Mouse (Mus musculus) liver, postnatal 0 days (tissue): ENCODE measurements at regions not wholly inside any gene's neighbourhood (a gene's known extent, or its start where the extent isn't known, plus 50 kb on each side); places are given as distances from the start of the nearest gene placed in this dataset.

Experiments used
- ATAC-seq: fragments of 200-750 bp; cut with Nextera tagmentation; 2 replicates; pipeline ENCODE4 v1.8.0; 2017; ENCODE audit warnings: mild to moderate bottlenecking, moderate library complexity
- DNase-seq: peaks from one replicate; pipeline ENCODE4 v3.0.0-alpha.2; 2016
- H3K27ac ChIP-seq: fragments of 300-500 bp; sonication (generic); 2 replicates; pipeline ENCODE4 v1.5.1; 2014; ENCODE audit warnings: antibody characterized with exemption, moderate library complexity, mild to moderate bottlenecking, low read depth
- H3K27me3 ChIP-seq: fragments of 300-500 bp; sonication (generic); 2 replicates; pipeline ENCODE4 v1.6.1; 2014; ENCODE audit warnings: low read length, control low read depth, mixed read lengths; ENCODE audit not compliant: insufficient read depth
- H3K36me3 ChIP-seq: fragments of 300-500 bp; sonication (generic); replicated peaks from 2 replicates; pipeline ENCODE4 v1.6.1; 2014; ENCODE audit warnings: mild to moderate bottlenecking, control low read depth, low read length, moderate library complexity, mixed read lengths; ENCODE audit not compliant: insufficient read depth
- H3K4me1 ChIP-seq: fragments of 300-500 bp; sonication (generic); 2 replicates; pipeline ENCODE4 v1.6.1; 2014; ENCODE audit warnings: antibody characterized with exemption, mild to moderate bottlenecking, control low read depth; ENCODE audit not compliant: insufficient read depth
- H3K4me2 ChIP-seq: fragments of 300-500 bp; sonication (generic); 2 replicates; pipeline ENCODE4 v1.6.1; 2014; ENCODE audit warnings: low read depth, mild to moderate bottlenecking, low read length, moderate library complexity, mixed read lengths
- H3K4me3 ChIP-seq: fragments of 300-500 bp; sonication (generic); 2 replicates; pipeline ENCODE4 v1.5.1; 2014; ENCODE audit warnings: low read depth, low read length
- H3K9ac ChIP-seq: fragments of 300-500 bp; sonication (generic); replicated peaks from 2 replicates; pipeline ENCODE4 v1.6.1; 2014; ENCODE audit warnings: mild to moderate bottlenecking, moderate library complexity
- H3K9me3 ChIP-seq: fragments of 300-500 bp; sonication (generic); 2 replicates; pipeline ENCODE4 v1.6.1; 2016; ENCODE audit warnings: mild to moderate bottlenecking, control low read depth, low read length, mixed read lengths
- CTCF ChIP-seq: sonication (generic); IDR thresholded peaks from 2 replicates; pipeline ENCODE4 v1.5.1; 2016; ENCODE audit warnings: antibody characterized with exemption, low read depth
- EP300 ChIP-seq: IDR thresholded peaks from 2 replicates; pipeline ENCODE4 v1.6.1; 2016; ENCODE audit warnings: antibody characterized with exemption, low read depth, mild to moderate bottlenecking
- WGBS: fragments of 180-500 bp; shearing (Covaris S2); extraction: QIAGEN DNeasy Blood & Tissue Kit; methylation state at CpG from one replicate; pipeline ENCODE4 v1.1.7; 2014; ENCODE audit not compliant: insufficient replicate concordance; 5-methylcytosine and 5-hydroxymethylcytosine counted together

GRCm38 (mm10) chr9:68072624-68073023 is 232.4 kb downstream of the Vps13c start:
- DNase-seq: no peak
- Histone ChIP-seq H3K27me3 (no peaks in the 10 kb centered on the region), H3K4me3 (no peak overlapping the region), H3K9me3 (0 out of 2 replicates have a peak, but pooled peaks cover 2% of the 10 kb centered on the region), H3K9ac (no peak overlapping the region), H3K27ac (no peak overlapping the region), H3K36me3 (no peaks in the 10 kb centered on the region), H3K4me2 (no peak overlapping the region), H3K4me1 (no peaks in the 10 kb centered on the region)
- no peak for ATAC-seq
- TF ChIP-seq CTCF: peak; percentile 24; the same call in 1 of the 2 replicates
- TF ChIP-seq EP300: no peak
- 79% methylated on average over 4 of the region's 4 CpGs for WGBS

GRCm38 (mm10) chr9:68077329-68077728 is 237.1 kb downstream of the Vps13c start:
- H3K36me3 ChIP-seq: no peaks in the 10 kb centered on the region
- no peak overlapping the region for H3K9ac ChIP-seq
- TF ChIP-seq EP300 (no peak), CTCF (no peak)
- no peaks in the 10 kb centered on the region for H3K27me3 ChIP-seq
- no peak for DNase-seq
- 0 out of 2 replicates have a peak, but pooled peaks cover 2% of the 10 kb centered on the region for H3K9me3 ChIP-seq
- H3K4me2 ChIP-seq: no peak overlapping the region
- H3K4me1 ChIP-seq: no peaks in the 10 kb centered on the region
- H3K27ac ChIP-seq: no peak overlapping the region
- WGBS: 64% methylated on average over 2 of the region's 2 CpGs
- H3K4me3 ChIP-seq: no peak overlapping the region
- no peak for ATAC-seq

- Histone ChIP-seq H3K9me3 (no peaks in the 10 kb centered on the region), H3K4me3 (no peak overlapping the region), H3K27ac (no peak overlapping the region), H3K27me3 (no peaks in the 10 kb centered on the region), H3K4me2 (no peak overlapping the region), H3K36me3 (no peaks in the 10 kb centered on the region), H3K4me1 (no peaks in the 10 kb centered on the region), H3K9ac (no peak overlapping the region)
- no peak for TF ChIP-seq EP300
- no peak for TF ChIP-seq CTCF
- no peak for ATAC-seq
- no peak for DNase-seq
- WGBS: 75% methylated on average over 4 of the region's 4 CpGs
Observed at GRCm38 (mm10) chr9:68083341-68083740, 243.1 kb downstream of the Vps13c start.

- Histone ChIP-seq H3K4me2 (no peak overlapping the region), H3K4me3 (no peak overlapping the region), H3K4me1 (no peaks in the 10 kb centered on the region), H3K27me3 (no peaks in the 10 kb centered on the region), H3K36me3 (no peaks in the 10 kb centered on the region), H3K9ac (no peak overlapping the region), H3K9me3 (no peaks in the 10 kb centered on the region), H3K27ac (no peak overlapping the region)
- ATAC-seq (no peak), DNase-seq (no peak)
- TF ChIP-seq CTCF (no peak), EP300 (no peak)
- whole genome bisulfite sequencing: 67% methylated on average over 4 of the region's 4 CpGs
Observed at GRCm38 (mm10) chr9:68084966-68085365, 244.8 kb downstream of the Vps13c start.

- Histone ChIP-seq H3K4me1 (no peaks in the 10 kb centered on the region), H3K4me2 (no peak overlapping the region), H3K9me3 (no peaks in the 10 kb centered on the region), H3K36me3 (no peaks in the 10 kb centered on the region), H3K27ac (no peak overlapping the region), H3K4me3 (no peak overlapping the region), H3K9ac (no peak overlapping the region), H3K27me3 (no peaks in the 10 kb centered on the region)
- 75% methylated on average over 5 of the region's 5 CpGs for WGBS
- no peak for ATAC-seq
- no peak for TF ChIP-seq CTCF
- TF ChIP-seq EP300: no peak
- DNase-seq: no peak
Observed at GRCm38 (mm10) chr9:68094561-68094960, 254.4 kb downstream of the Vps13c start.

- H3K4me1 ChIP-seq: no peaks in the 10 kb centered on the region
- no peak overlapping the region for H3K4me3 ChIP-seq
- no peaks in the 10 kb centered on the region for H3K9me3 ChIP-seq
- DNase-seq: no peak
- H3K4me2 ChIP-seq: no peak overlapping the region
- no peaks in the 10 kb centered on the region for H3K27me3 ChIP-seq
- ATAC-seq: no peak
- TF ChIP-seq CTCF (no peak), EP300 (no peak)
- no peak overlapping the region for H3K9ac ChIP-seq
- no peak overlapping the region for H3K27ac ChIP-seq
- WGBS: 78% methylated on average over 9 of the region's 9 CpGs
- no peaks in the 10 kb centered on the region for H3K36me3 ChIP-seq
Observed at GRCm38 (mm10) chr9:68109841-68110240, 269.6 kb downstream of the Vps13c start.

GRCm38 (mm10) chr9:68115151-68115690 is 275.0 kb downstream of the Vps13c start:
- Histone ChIP-seq H3K27me3 (no peaks in the 10 kb centered on the region), H3K9ac (no peak overlapping the region), H3K27ac (no peak overlapping the region), H3K4me1 (no peaks in the 10 kb centered on the region), H3K4me2 (no peak overlapping the region), H3K9me3 (no peaks in the 10 kb centered on the region), H3K4me3 (no peak overlapping the region), H3K36me3 (no peaks in the 10 kb centered on the region)
- ATAC-seq: no peak
- DNase-seq: no peak
- TF ChIP-seq EP300 (no peak), CTCF (no peak)
- 76% methylated on average over 10 of the region's 10 CpGs for WGBS
